ENCODE assay signal across 7 mouse cellular contexts in genomic region chr15:5242241-5243035, GRCm38 (mm10). TPM values are rescaled to one million over a fixed set of nuclear protein-coding genes. Genes with fewer than 3 reads are reported as not detected.
DNase-seq lines count a peak whose midpoint lies in the region.

No protein-coding gene starts in this region.

- H3K9me3 ChIP-seq in midbrain, embryonic 10.5 days (replicated peaks), result no peaks in the 10 kb centered on the region

- H3K27ac ChIP-seq in midbrain, embryonic 10.5 days (replicated peaks), result no peak overlapping the region; the same call in 1 of the 2 replicates

- WGBS in midbrain, embryonic 10.5 days, result 2% methylated on average over 61 of the region's 61 CpGs

- peaks cover 38% of the 10 kb centered on the region for H3K4me1 ChIP-seq in midbrain, embryonic 10.5 days

- H3K36me3 ChIP-seq in midbrain, embryonic 10.5 days, result no peaks in the 10 kb centered on the region

- peaks cover 75% of the 10 kb centered on the region for H3K27me3 ChIP-seq in midbrain, embryonic 10.5 days (ENCODE audit: low read depth, poor library complexity, severe bottlenecking)

- peak; percentile 46 for DNase-seq in urinary bladder, adult 2 months (ENCODE audit: low spot score)
- DNase-seq in urinary bladder, postnatal 4 days (ENCODE audit: low spot score in 2 of 2), result no peak
- peak; percentile 21 for DNase-seq in c-Kit-positive CD71-positive TER-119-negative erythroid progenitor cells, embryonic 14.5 days (ENCODE audit: low read depth)
- DNase-seq in heart, adult 18-20 months, result peak; percentile 37 to 45
- peak; percentile 46 for DNase-seq in kidney, postnatal 10 days
- peak; percentile 54 for DNase-seq in midbrain, embryonic 10.5 days (ENCODE audit: low spot score)
- peak; percentile 46 to 78 for DNase-seq in spleen, postnatal 4 days (ENCODE audit: low spot score in 2 of 2)

- H3K4me3 ChIP-seq in midbrain, embryonic 10.5 days, result peak overlapping the region; percentile 66

RNA-seq across cellular contexts. Expression of gene Ptger4, which starts 1.5 kb away (rescaled TPM):
- 8.0 and 9.6 TPM in 2 replicates for polyA plus RNA-seq in urinary bladder, adult 2 months (2012; rRNA removed)
- 1 to 10 TPM; 1.3 to 2.1 TPM for total RNA-seq in heart, adult 18-20 months (2021)
- polyA plus RNA-seq in midbrain, embryonic 10.5 days (2016; fragmentation: Nextera tagmentation; extraction: Ambion mirVana), result 0.84 and 0.94 TPM in 2 replicates

RNA-seq across cellular contexts. Expression of gene Ttc33, which starts 57.1 kb away (rescaled TPM):
- polyA plus RNA-seq in urinary bladder, adult 2 months (2012; rRNA removed), result 31.0 and 38.4 TPM in 2 replicates
- total RNA-seq in heart, adult 18-20 months (2021), result 10 to 100 TPM; 41.0 to 49.4 TPM
- polyA plus RNA-seq in midbrain, embryonic 10.5 days (2016; fragmentation: Nextera tagmentation; extraction: Ambion mirVana), result 37.3 and 41.3 TPM in 2 replicates

Comparison
In these comparisons a context has a peak if more than half of its experiments do, and no peak if none do; other contexts are left out.
1. DNase-seq: peak in urinary bladder, adult 2 months (single experiment), c-Kit-positive CD71-positive TER-119-negative erythroid progenitor cells, embryonic 14.5 days (single experiment), heart, adult 18-20 months (2 of 2), kidney, postnatal 10 days (single experiment), midbrain, embryonic 10.5 days (single experiment) and spleen, postnatal 4 days (2 of 2); none in urinary bladder, postnatal 4 days (0 of 2).